Mouse (Mus musculus) layer of hippocampus, postnatal 36 days (tissue): ENCODE results near the gene Rbm15. TPM values are rescaled to one million over a fixed set of nuclear protein-coding genes. Genes with fewer than 3 reads are reported as not detected.
"Not testable (repeated sequence)": the region's sequence is repeated elsewhere in the genome, so short reads cannot be mapped to it uniquely, and the experiment has no call there.

Experiments used
- DNase-seq, 2 experiments: peaks; one replicate each; pipeline ENCODE4 v3.0.0; 2022
- total RNA-seq, 2 experiments: library from RNA; stranded (reverse); gene quantifications; 2 replicates each; pipeline ENCODE4 v1.2.3; 2021

The Rbm15 gene
- total RNA-seq, 2 experiments from 2014 or later, result 25.9 to 28.0 TPM

GRCm38 (mm10) chr3:107330503-107331424 lies 2.7 kb downstream of the Rbm15 start:
- DNase-seq, result peak in 1 of 2 experiments; percentile 6

GRCm38 (mm10) chr3:107326442-107326841 lies 7.0 kb downstream of the Rbm15 start:
- DNase-seq, result no peak

GRCm38 (mm10) chr3:107321776-107322175 lies 11.7 kb downstream of the Rbm15 start:
- DNase-seq, result no peak

- no peak for DNase-seq
Observed at GRCm38 (mm10) chr3:107321141-107321540, 12.3 kb downstream of the Rbm15 start.

GRCm38 (mm10) chr3:107317338-107317737 lies 16.1 kb downstream of the Rbm15 start:
- no peak for DNase-seq

- DNase-seq, result not testable (repeated sequence)
Observed at GRCm38 (mm10) chr3:107296917-107297316, 36.6 kb downstream of the Rbm15 start.

GRCm38 (mm10) chr3:107295672-107296360 lies 37.7 kb downstream of the Rbm15 start:
- no peak for DNase-seq

- no peak for DNase-seq
Observed at GRCm38 (mm10) chr3:107290764-107291381, 42.6 kb downstream of the Rbm15 start, which contains the start of gene Slc16a4. Slc16a4 (plus strand) TSS chr3:107291230.

GRCm38 (mm10) chr3:107287346-107287745 lies 46.1 kb downstream of the Rbm15 start:
- DNase-seq, result no peak

- no peak for DNase-seq
Observed at GRCm38 (mm10) chr3:107286123-107286522, 47.4 kb downstream of the Rbm15 start.

GRCm38 (mm10) chr3:107278479-107279269 lies 54.8 kb downstream of the Rbm15 start, which contains the start of gene Lamtor5:
Lamtor5 (plus strand) TSS chr3:107278858.
- peak; percentile 90 to 91 for DNase-seq

GRCm38 (mm10) chr3:107276626-107277025 lies 56.8 kb downstream of the Rbm15 start:
- DNase-seq, result no peak

GRCm38 (mm10) chr3:107275996-107276395 lies 57.5 kb downstream of the Rbm15 start:
- DNase-seq, result no peak

Other genes starting within 250 kb of the Rbm15 start
- gene Kcna2, start 232.5 kb downstream of the Rbm15 start, total RNA-seq, result 10 to 100 TPM; 91.3 to 91.6 TPM
- gene Kcna10, start 150.6 kb downstream of the Rbm15 start, total RNA-seq, result not detected
- under 1 TPM in 1 of 2 experiments, not detected in 1; 0.30 TPM for gene Cym, start 111.9 kb downstream of the Rbm15 start, total RNA-seq
- not detected for gene A630076J17Rik, start 103.1 kb downstream of the Rbm15 start, total RNA-seq
- not detected for gene Prok1, start 94.0 kb downstream of the Rbm15 start, total RNA-seq
- gene Lamtor5, start 54.8 kb downstream of the Rbm15 start, total RNA-seq, result 10 to 100 TPM; 64.0 to 79.4 TPM
- gene Slc16a4, start 42.4 kb downstream of the Rbm15 start, total RNA-seq, result 1 to 10 TPM in 1 of 2 experiments, under 1 TPM in 1; 0.86 to 1.1 TPM
- 10 to 100 TPM; 55.5 to 60.2 TPM for gene Kcnc4, start 125.9 kb upstream of the Rbm15 start, total RNA-seq
- gene Slc6a17, start 184.3 kb upstream of the Rbm15 start, total RNA-seq, result 100 to 1,000 TPM; 286 to 289 TPM
- gene Ubl4b, start 221.4 kb upstream of the Rbm15 start, total RNA-seq, result not detected